Mouse (Mus musculus) ES-E14 (cell line): ENCODE results near the gene Kctd18.

Experiments
- CHD2 ChIP-seq: IDR thresholded peaks from 2 replicates; pipeline ENCODE4 v1.6.1; 2014; ENCODE audit warnings: mild to moderate bottlenecking, low read depth, low read length, inconsistent platforms
- HCFC1 ChIP-seq: IDR thresholded peaks from 2 replicates; pipeline ENCODE4 v1.6.1; 2012; ENCODE audit warnings: low read length, inconsistent platforms, borderline replicate concordance; ENCODE audit not compliant: insufficient read depth
- ZC3H11A ChIP-seq: IDR thresholded peaks from 2 replicates; pipeline ENCODE4 v1.6.1; 2012; ENCODE audit warnings: low read depth, mild to moderate bottlenecking, inconsistent platforms, low read length, borderline replicate concordance

- TF ChIP-seq HCFC1, result no peak
- no peak for TF ChIP-seq ZC3H11A
- no peak for TF ChIP-seq CHD2
Observed at GRCm38 (mm10) chr1:57906312-57906711, 112.4 kb downstream of the Kctd18 start.
